Mouse (Mus musculus): ENCODE results near the gene Snf8. TPM values are rescaled to one million over a fixed set of nuclear protein-coding genes. Genes with fewer than 3 reads are reported as not detected.
A peak's percentile ranks its signal among the peaks of the same experiment; 100 is the strongest.

The Snf8 gene
- polyA plus RNA-seq, 1 experiment from 2014 or later = 65.5 TPM

DNA sequence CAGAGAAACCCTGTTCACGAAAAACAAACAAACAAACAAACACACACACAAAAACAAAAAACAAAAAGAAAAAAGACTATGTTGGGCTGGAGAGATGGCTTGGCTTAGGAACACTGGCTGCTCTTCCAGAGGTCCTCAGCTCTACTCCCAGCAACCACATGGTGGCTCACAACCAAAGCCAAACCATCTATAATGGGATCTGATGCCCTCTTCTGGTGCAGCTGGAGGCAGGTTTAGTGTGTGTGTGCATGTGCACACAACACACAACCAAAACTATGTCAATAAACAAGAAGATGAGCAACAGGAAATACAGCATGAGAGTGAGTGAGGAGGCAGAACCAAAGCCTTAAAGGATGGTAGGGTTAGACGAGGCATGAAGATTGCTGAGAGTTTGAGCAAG lies 3.0 kb upstream of the Snf8 start:
- Histone ChIP-seq H3K27ac (no peak overlapping the region), H3K4me3 (no peak overlapping the region), H3K4me1 (replicated peaks) (peaks cover 12% of the 10 kb centered on the region), H3K27me3 (no peaks in the 10 kb centered on the region), H3K36me3 (no peaks in the 10 kb centered on the region), H3K9ac (no peak overlapping the region), H3K4me2 (no peak overlapping the region), H3K9me3 (replicated peaks) (no peaks in the 10 kb centered on the region)
- WGBS = 79% methylated on average over 2 of the region's 2 CpGs
- ATAC-seq (replicated peaks; ENCODE audit: insufficient number of reproducible peaks, insufficient read depth, low FRiP score, low read depth) = no peak

GRCm38 (mm10) chr11:96033264-96033663 lies 1.4 kb upstream of the Snf8 start:
- 100% methylated on average over 3 of the region's 3 CpGs for WGBS
- H3K4me1 ChIP-seq (replicated peaks) = peaks cover 12% of the 10 kb centered on the region
- no peaks in the 10 kb centered on the region for H3K27me3 ChIP-seq
- no peak overlapping the region for H3K4me3 ChIP-seq
- H3K9me3 ChIP-seq (replicated peaks) = no peaks in the 10 kb centered on the region
- H3K9ac ChIP-seq = no peak overlapping the region
- no peak overlapping the region for H3K4me2 ChIP-seq
- no peak for ATAC-seq (replicated peaks; ENCODE audit: insufficient number of reproducible peaks, insufficient read depth, low FRiP score, low read depth)
- H3K36me3 ChIP-seq = peaks cover 6% of the 10 kb centered on the region; the same call in 1 of the 2 replicates
- no peak overlapping the region for H3K27ac ChIP-seq

GRCm38 (mm10) chr11:96034116-96034515 lies 569 bp upstream of the Snf8 start:
- Histone ChIP-seq H3K36me3 (peaks cover 9% of the 10 kb centered on the region; the same call in 1 of the 2 replicates), H3K27ac (no peak overlapping the region), H3K9ac (no peak overlapping the region), H3K4me1 (replicated peaks) (peaks cover 12% of the 10 kb centered on the region), H3K4me2 (peak overlapping the region; percentile 76), H3K9me3 (replicated peaks) (no peaks in the 10 kb centered on the region), H3K27me3 (no peaks in the 10 kb centered on the region), H3K4me3 (peak overlapping the region; percentile 69)
- WGBS = 44% methylated on average over 8 of the region's 8 CpGs
- ATAC-seq (replicated peaks; ENCODE audit: insufficient number of reproducible peaks, insufficient read depth, low FRiP score, low read depth) = no peak

DNA sequence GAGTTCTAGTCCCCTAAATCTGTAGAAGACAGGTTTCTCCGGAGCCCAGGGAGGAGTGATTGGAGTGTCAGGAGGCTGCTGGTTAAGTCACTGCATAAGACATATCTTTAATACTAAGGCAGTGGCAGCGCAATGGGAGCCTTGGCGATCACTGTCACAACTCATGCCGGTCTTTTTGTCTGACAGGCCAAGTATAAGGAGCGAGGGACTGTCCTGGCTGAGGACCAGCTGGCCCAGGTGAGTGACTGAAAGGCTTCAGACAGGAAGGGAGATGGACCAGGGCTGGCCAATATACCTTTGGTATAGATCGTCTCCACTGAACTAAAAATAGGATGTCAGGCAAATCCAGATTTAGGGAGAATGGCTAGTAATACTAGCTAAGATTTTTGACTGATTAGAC lies 448 bp downstream of the Snf8 start:
- Histone ChIP-seq H3K36me3 (peaks cover 13% of the 10 kb centered on the region; the same call in 1 of the 2 replicates), H3K27ac (peak overlapping the region; percentile 51; the same call in 1 of the 2 replicates), H3K27me3 (no peaks in the 10 kb centered on the region), H3K4me1 (replicated peaks) (peaks cover 12% of the 10 kb centered on the region), H3K4me2 (peak overlapping the region; percentile 76), H3K9ac (peak overlapping the region; percentile 68), H3K9me3 (replicated peaks) (no peaks in the 10 kb centered on the region), H3K4me3 (peak overlapping the region; percentile 69)
- 6% methylated on average over 6 of the region's 6 CpGs for WGBS
- ATAC-seq (replicated peaks; ENCODE audit: insufficient number of reproducible peaks, insufficient read depth, low FRiP score, low read depth) = 0 out of 2 replicates have a peak, but pooled peaks have one; percentile 14

DNA sequence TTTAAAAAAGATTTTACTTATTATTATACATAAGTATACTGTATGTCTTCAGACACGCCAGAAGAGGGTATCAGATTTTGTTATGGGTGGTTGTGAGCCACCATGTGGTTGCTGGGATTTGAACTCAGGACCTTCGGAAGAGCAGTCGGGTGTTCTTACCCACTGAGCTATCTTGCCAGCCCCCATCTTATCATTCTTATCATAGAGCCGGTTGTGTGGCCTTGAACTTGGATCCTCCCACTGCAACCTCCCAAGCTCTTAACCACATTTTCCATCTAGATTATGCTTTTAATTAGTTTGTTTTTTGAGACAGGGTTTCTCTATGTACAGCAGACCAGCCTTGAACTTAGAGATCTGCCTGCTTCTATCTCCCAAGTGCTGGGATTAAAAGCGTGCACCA lies 2.8 kb downstream of the Snf8 start:
- Histone ChIP-seq H3K4me2 (no peak overlapping the region), H3K9ac (no peak overlapping the region), H3K4me3 (no peak overlapping the region), H3K4me1 (replicated peaks) (peaks cover 12% of the 10 kb centered on the region), H3K36me3 (peaks cover 21% of the 10 kb centered on the region; the same call in 1 of the 2 replicates), H3K27ac (no peak overlapping the region), H3K27me3 (no peaks in the 10 kb centered on the region), H3K9me3 (replicated peaks) (no peaks in the 10 kb centered on the region)
- ATAC-seq (replicated peaks; ENCODE audit: insufficient number of reproducible peaks, insufficient read depth, low FRiP score, low read depth) = no peak
- WGBS = 88% methylated on average over 5 of the region's 5 CpGs

GRCm38 (mm10) chr11:96038560-96038959 lies 3.9 kb downstream of the Snf8 start:
- H3K9me3 ChIP-seq (replicated peaks) = no peaks in the 10 kb centered on the region
- no peak for ATAC-seq (replicated peaks; ENCODE audit: insufficient number of reproducible peaks, insufficient read depth, low FRiP score, low read depth)
- H3K27ac ChIP-seq = no peak overlapping the region
- H3K9ac ChIP-seq = no peak overlapping the region
- peaks cover 12% of the 10 kb centered on the region for H3K4me1 ChIP-seq (replicated peaks)
- no peaks in the 10 kb centered on the region for H3K27me3 ChIP-seq
- WGBS = 53% methylated on average over 1 of the region's 1 CpGs
- H3K4me3 ChIP-seq = no peak overlapping the region
- peaks cover 21% of the 10 kb centered on the region; the same call in 1 of the 2 replicates for H3K36me3 ChIP-seq
- H3K4me2 ChIP-seq = no peak overlapping the region

DNA sequence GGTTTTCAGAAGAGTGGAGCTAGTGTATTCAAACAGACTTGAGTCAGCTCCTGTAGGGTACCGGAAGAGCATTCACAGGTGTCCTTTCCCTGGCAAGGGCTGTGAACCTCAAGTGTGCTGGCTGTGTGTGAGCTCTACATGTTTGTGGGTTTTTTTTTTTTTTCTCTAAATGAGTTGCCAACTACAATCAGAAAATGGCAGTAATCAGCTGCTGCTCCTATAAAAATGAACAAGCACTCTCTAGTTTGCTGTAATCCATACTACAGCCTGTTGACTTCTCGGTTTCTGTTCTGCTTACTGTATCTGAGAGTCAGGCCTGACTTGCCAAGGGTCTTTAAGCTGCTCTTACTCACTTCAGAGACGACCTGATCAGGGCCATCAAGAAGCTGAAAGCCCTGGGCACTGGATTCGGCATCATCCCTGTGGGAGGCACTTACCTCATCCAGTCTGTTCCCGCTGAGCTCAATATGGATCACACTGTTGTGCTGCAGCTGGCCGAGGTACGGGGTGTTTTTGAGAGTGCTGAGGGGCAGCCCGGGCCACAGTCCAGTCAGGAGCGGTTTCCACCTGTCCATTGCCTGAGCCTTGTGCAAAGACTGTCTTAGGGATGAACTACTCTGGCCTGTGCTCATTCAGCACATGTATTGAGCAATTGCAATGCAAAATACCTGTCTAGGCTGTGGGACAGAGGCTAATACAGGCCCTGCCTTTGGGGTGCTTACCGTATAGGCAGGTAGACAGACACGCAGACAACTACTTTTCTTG lies 10.3 kb downstream of the Snf8 start:
- no peaks in the 10 kb centered on the region for H3K27me3 ChIP-seq
- 81% methylated on average over 11 of the region's 11 CpGs for WGBS
- no peak overlapping the region for H3K9ac ChIP-seq
- no peaks in the 10 kb centered on the region for H3K9me3 ChIP-seq (replicated peaks)
- no peaks in the 10 kb centered on the region for H3K4me1 ChIP-seq (replicated peaks)
- no peak overlapping the region for H3K27ac ChIP-seq
- H3K36me3 ChIP-seq = peaks cover 53% of the 10 kb centered on the region
- H3K4me3 ChIP-seq = no peak overlapping the region
- H3K4me2 ChIP-seq = no peak overlapping the region
- no peak for ATAC-seq (replicated peaks; ENCODE audit: insufficient number of reproducible peaks, insufficient read depth, low FRiP score, low read depth)

GRCm38 (mm10) chr11:96046028-96046427 lies 11.3 kb downstream of the Snf8 start:
- Histone ChIP-seq H3K27ac (no peak overlapping the region), H3K9me3 (replicated peaks) (no peaks in the 10 kb centered on the region), H3K4me2 (no peak overlapping the region), H3K4me1 (replicated peaks) (no peaks in the 10 kb centered on the region), H3K36me3 (peaks cover 64% of the 10 kb centered on the region), H3K27me3 (no peaks in the 10 kb centered on the region), H3K4me3 (no peak overlapping the region), H3K9ac (no peak overlapping the region)
- 82% methylated on average over 8 of the region's 8 CpGs for WGBS
- ATAC-seq (replicated peaks; ENCODE audit: insufficient number of reproducible peaks, insufficient read depth, low FRiP score, low read depth) = no peak

- Histone ChIP-seq H3K27ac (no peak overlapping the region), H3K9ac (no peak overlapping the region), H3K9me3 (replicated peaks) (no peaks in the 10 kb centered on the region), H3K4me1 (replicated peaks) (no peaks in the 10 kb centered on the region), H3K4me3 (no peak overlapping the region), H3K36me3 (peaks cover 68% of the 10 kb centered on the region), H3K4me2 (no peak overlapping the region), H3K27me3 (no peaks in the 10 kb centered on the region)
- no peak for ATAC-seq (replicated peaks; ENCODE audit: insufficient number of reproducible peaks, insufficient read depth, low FRiP score, low read depth)
- WGBS = 66% methylated on average over 2 of the region's 2 CpGs
These were observed 12.1 kb downstream of the Snf8 start for GRCm38 (mm10) chr11:96046793-96047192.

- no peak for ATAC-seq (replicated peaks; ENCODE audit: insufficient number of reproducible peaks, insufficient read depth, low FRiP score, low read depth)
- 72% methylated on average over 4 of the region's 4 CpGs for WGBS
These were observed 13.0 kb downstream of the Snf8 start for GRCm38 (mm10) chr11:96047469-96048373.

DNA sequence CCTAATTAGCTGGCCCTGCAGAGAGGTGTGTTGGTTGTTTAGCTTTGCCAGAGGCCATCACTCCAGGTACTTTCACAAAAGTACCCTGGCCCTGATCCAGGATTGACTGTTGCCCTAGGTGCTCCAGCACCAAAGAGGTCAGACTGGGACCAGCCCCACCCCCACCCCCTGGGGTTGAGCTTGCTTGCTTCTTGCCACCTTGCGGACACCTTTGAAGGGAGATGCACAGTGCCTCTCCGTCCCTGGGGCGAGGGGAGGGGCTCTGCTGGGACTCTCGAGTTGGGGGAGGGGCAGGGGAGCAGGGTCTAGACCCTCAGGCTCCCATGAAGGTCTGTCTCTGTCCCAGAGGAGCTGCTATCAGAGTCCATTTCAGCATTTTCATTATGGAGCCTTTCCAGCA lies 15.3 kb downstream of the Snf8 start:
- 83% methylated on average over 4 of the region's 4 CpGs for WGBS
- Histone ChIP-seq H3K4me1 (replicated peaks) (no peaks in the 10 kb centered on the region), H3K4me2 (no peak overlapping the region), H3K36me3 (peaks cover 81% of the 10 kb centered on the region), H3K9me3 (replicated peaks) (no peaks in the 10 kb centered on the region), H3K27me3 (no peaks in the 10 kb centered on the region), H3K9ac (no peak overlapping the region), H3K4me3 (no peak overlapping the region), H3K27ac (no peak overlapping the region)
- no peak for ATAC-seq (replicated peaks; ENCODE audit: insufficient number of reproducible peaks, insufficient read depth, low FRiP score, low read depth)

More at GRCm38 (mm10) chr11:96047469-96048373, 13.0 kb downstream of the Snf8 start:
- Histone ChIP-seq H3K9me3 (replicated peaks) (no peaks in the 10 kb centered on the region), H3K4me1 (replicated peaks) (no peaks in the 10 kb centered on the region), H3K27ac (no peak overlapping the region), H3K4me3 (no peak overlapping the region), H3K27me3 (no peaks in the 10 kb centered on the region), H3K9ac (no peak overlapping the region), H3K36me3 (peaks cover 72% of the 10 kb centered on the region), H3K4me2 (no peak overlapping the region)

Data from heart, embryonic 15.5 days (tissue).